Mouse (Mus musculus): ENCODE results near the gene Cfi. TPM values are rescaled to one million over a fixed set of nuclear protein-coding genes. Genes with fewer than 3 reads are reported as not detected.

Cfi gene
- total RNA-seq (2021) = not detected

- intact Hi-C loops (cut with DNase I) = no loop called here
- no peak for DNase-seq
Observed at GRCm38 (mm10) chr3:129835388-129835934, at the start of gene Cfi. Cfi (plus strand) TSS chr3:129835884.

- intact Hi-C loops (cut with DNase I) = no loop called here
- DNase-seq = no peak
Observed at GRCm38 (mm10) chr3:129793801-129794200, 41.9 kb upstream of the Cfi start.

GRCm38 (mm10) chr3:129797341-129797740, 38.3 kb upstream of the Cfi start:
- no peak for DNase-seq
- intact Hi-C loops (cut with DNase I) = no loop called here

GRCm38 (mm10) chr3:129798551-129798950, 37.1 kb upstream of the Cfi start:
- no peak for DNase-seq
- intact Hi-C loops (cut with DNase I) = no loop called here

- intact Hi-C loops (cut with DNase I) = no loop called here
- DNase-seq = no peak
Observed at GRCm38 (mm10) chr3:129799011-129799410, 36.7 kb upstream of the Cfi start.

- intact Hi-C loops (cut with DNase I) = no loop called here
- no peak for DNase-seq
Observed at GRCm38 (mm10) chr3:129803765-129804164, 31.9 kb upstream of the Cfi start, which contains the start of gene Lrit3. Lrit3 (minus strand) TSS chr3:129804030.

GRCm38 (mm10) chr3:129820847-129821246, 14.8 kb upstream of the Cfi start:
- DNase-seq = no peak
- intact Hi-C loops (cut with DNase I) = loop anchor here (10.0 kb wide), 1 partner anchor 254 kb away; no protein-coding TSS in a partner anchor

GRCm38 (mm10) chr3:129821736-129822135, 13.9 kb upstream of the Cfi start:
- intact Hi-C loops (cut with DNase I) = loop anchor here (10.0 kb wide), 1 partner anchor 253 kb away; no protein-coding TSS in a partner anchor

GRCm38 (mm10) chr3:129822206-129822775, 13.4 kb upstream of the Cfi start, which contains the start of gene Rrh:
Rrh (minus strand) TSS chr3:129822587.
- intact Hi-C loops (cut with DNase I) = loop anchor here (10.0 kb wide), 1 partner anchor 253 kb away; no protein-coding TSS in a partner anchor
- DNase-seq = no peak

More at GRCm38 (mm10) chr3:129821736-129822135, 13.9 kb upstream of the Cfi start:
- DNase-seq = no peak

- DNase-seq = no peak
- intact Hi-C loops (cut with DNase I) = loop anchor here (10.0 kb wide), 1 partner anchor 252 kb away; no protein-coding TSS in a partner anchor
Observed at GRCm38 (mm10) chr3:129823293-129823692, 12.4 kb upstream of the Cfi start.

- peak; percentile 25 for DNase-seq
- intact Hi-C loops (cut with DNase I) = loop anchor here (10.0 kb wide), 1 partner anchor 251 kb away; no protein-coding TSS in a partner anchor
Observed at GRCm38 (mm10) chr3:129824146-129824545, 11.5 kb upstream of the Cfi start.

- intact Hi-C loops (cut with DNase I) = loop anchor here (10.0 kb wide), 1 partner anchor 250 kb away; no protein-coding TSS in a partner anchor
- no peak for DNase-seq
Observed at GRCm38 (mm10) chr3:129824891-129825290, 10.8 kb upstream of the Cfi start.

- intact Hi-C loops (cut with DNase I) = loop anchor here (10.0 kb wide), 1 partner anchor 248 kb away; no protein-coding TSS in a partner anchor
- no peak for DNase-seq
Observed at GRCm38 (mm10) chr3:129826691-129827090, 9.0 kb upstream of the Cfi start.

GRCm38 (mm10) chr3:129827691-129828090, 8.0 kb upstream of the Cfi start:
- intact Hi-C loops (cut with DNase I) = loop anchor here (10.0 kb wide), 1 partner anchor 247 kb away; no protein-coding TSS in a partner anchor
- DNase-seq = no peak

GRCm38 (mm10) chr3:129830626-129831025, 5.1 kb upstream of the Cfi start:
- intact Hi-C loops (cut with DNase I) = no loop called here

GRCm38 (mm10) chr3:129831035-129831568, 4.6 kb upstream of the Cfi start, which contains the start of gene Gar1:
Gar1 (minus strand) TSS chr3:129831396.
- intact Hi-C loops (cut with DNase I) = no loop called here
- peak; percentile 96 for DNase-seq

More at GRCm38 (mm10) chr3:129830626-129831025, 5.1 kb upstream of the Cfi start:
- DNase-seq = peak; percentile 39

- DNase-seq = no peak
- intact Hi-C loops (cut with DNase I) = no loop called here
Observed at GRCm38 (mm10) chr3:129836051-129836697, 490 bp downstream of the Cfi start.

- intact Hi-C loops (cut with DNase I) = no loop called here
- DNase-seq = no peak
Observed at GRCm38 (mm10) chr3:129836965-129837364, 1.3 kb downstream of the Cfi start.

- intact Hi-C loops (cut with DNase I) = no loop called here
- no peak for DNase-seq
Observed at GRCm38 (mm10) chr3:129838017-129838416, 2.3 kb downstream of the Cfi start.

GRCm38 (mm10) chr3:129845868-129846267, 10.2 kb downstream of the Cfi start:
- intact Hi-C loops (cut with DNase I) = no loop called here
- no peak for DNase-seq

GRCm38 (mm10) chr3:129846846-129847245, 11.2 kb downstream of the Cfi start:
- no peak for DNase-seq
- intact Hi-C loops (cut with DNase I) = no loop called here
